10 mouse cellular contexts compared by ENCODE assay signal in the genomic region with DNA sequence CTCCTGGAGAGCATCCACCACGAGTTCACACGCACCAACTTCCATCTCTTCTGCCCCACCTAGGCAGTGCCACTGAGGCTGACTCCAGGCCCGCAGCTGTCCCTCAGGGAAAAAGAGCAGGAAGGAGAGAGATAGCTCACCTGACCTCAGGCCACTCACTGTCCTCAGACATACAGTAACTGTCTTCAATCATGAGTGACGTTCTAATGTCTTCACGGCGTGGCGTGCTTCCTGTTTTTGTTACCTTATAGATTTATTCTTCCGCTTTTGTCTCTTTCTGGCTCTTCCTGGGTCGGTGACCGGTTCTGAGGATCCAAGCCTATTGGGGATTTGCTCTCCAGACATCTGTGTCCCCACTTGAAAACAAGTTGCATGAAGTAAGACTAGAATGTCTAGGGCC. TPM values are rescaled to one million over a fixed set of nuclear protein-coding genes. Genes with fewer than 3 reads are reported as not detected.
A peak's percentile ranks its signal among the peaks of the same experiment; 100 is the strongest.
DNase-seq lines count a peak whose midpoint lies in the region; ATAC-seq and TF ChIP-seq lines count a peak whose summit lies in the region.
"Had no signal": no experiment of that assay in that cellular context is flagged by ENCODE, and none has a peak within 500 bp of the region (broad histone marks: within the 10 kb centered on the region; RNA-seq: fewer than 3 reads in every experiment).

No protein-coding gene starts in this region.

- peak overlapping the region; percentile 61 for H3K4me2 ChIP-seq in heart, embryonic 13.5 days
- peak overlapping the region; percentile 47 for H3K4me2 ChIP-seq in hindbrain, embryonic 13.5 days
- H3K4me2 ChIP-seq in midbrain, embryonic 11.5 days: peak overlapping the region; percentile 20; the same call in 1 of the 2 replicates

- no peak for ATAC-seq in heart, embryonic 13.5 days (ENCODE audit: extremely low read depth, insufficient number of reproducible peaks, low FRiP score, low TSS enrichment)
- no peak for ATAC-seq in hindbrain, embryonic 13.5 days (ENCODE audit: low FRiP score)
- no peak for ATAC-seq in midbrain, embryonic 11.5 days (ENCODE audit: low FRiP score)
- no peak for ATAC-seq in inflammation-experienced regulatory T-cells, adult 6 months

- H3K36me3 ChIP-seq in heart, embryonic 13.5 days: no peaks in the 10 kb centered on the region
- H3K36me3 ChIP-seq in ES-E14 (ENCODE audit: control insufficient read depth, insufficient read depth, low read length, poor library complexity, severe bottlenecking): no peaks in the 10 kb centered on the region
- no peaks in the 10 kb centered on the region for H3K36me3 ChIP-seq in hindbrain, embryonic 13.5 days
- H3K36me3 ChIP-seq in midbrain, embryonic 11.5 days (ENCODE audit: control insufficient read depth, insufficient read depth, low read length): no peaks in the 10 kb centered on the region

- in situ Hi-C loops in ES-E14 (cut with MboI; ENCODE audit: low sequenced_read_pairs in 2 of 2, unreplicated experiment in 2 of 2): no loop called here

- peak overlapping the region; percentile 35 for H3K4me3 ChIP-seq in heart, embryonic 13.5 days
- peak overlapping the region; percentile 48 to 54; a peak in 3 of 4 replicates for H3K4me3 ChIP-seq in ES-E14 (ENCODE audit: insufficient read depth in 1 of 2, low read depth in 1 of 2, low read length in 2 of 2, poor library complexity in 1 of 2, severe bottlenecking in 1 of 2)
- H3K4me3 ChIP-seq in hindbrain, embryonic 13.5 days: peak overlapping the region; percentile 24
- no peak overlapping the region for H3K4me3 ChIP-seq in midbrain, embryonic 11.5 days (ENCODE audit: low read depth, low read length)

- peaks cover 62% of the 10 kb centered on the region for H3K27me3 ChIP-seq in heart, embryonic 13.5 days (replicated peaks)
- peaks cover 35% of the 10 kb centered on the region for H3K27me3 ChIP-seq in hindbrain, embryonic 13.5 days
- H3K27me3 ChIP-seq in midbrain, embryonic 11.5 days (ENCODE audit: control insufficient read depth, insufficient read depth, low read length): peaks cover 6% of the 10 kb centered on the region

- H3K9ac ChIP-seq in heart, embryonic 13.5 days: peak overlapping the region; percentile 58; the same call in 1 of the 2 replicates
- H3K9ac ChIP-seq in ES-E14 (ENCODE audit: insufficient read depth, low read depth, low read length, poor library complexity, severe bottlenecking): 0 out of 2 replicates have a peak overlapping the region, but pooled peaks have one; percentile 9
- H3K9ac ChIP-seq in hindbrain, embryonic 13.5 days: peak overlapping the region; percentile 49
- H3K9ac ChIP-seq in midbrain, embryonic 11.5 days (ENCODE audit: low read length): no peak overlapping the region

- no peaks in the 10 kb centered on the region for H3K9me3 ChIP-seq in heart, embryonic 13.5 days
- H3K9me3 ChIP-seq in ES-E14 (ENCODE audit: control insufficient read depth, insufficient read depth, low read depth, low read length): no peaks in the 10 kb centered on the region
- H3K9me3 ChIP-seq in hindbrain, embryonic 13.5 days: no peaks in the 10 kb centered on the region
- no peaks in the 10 kb centered on the region for H3K9me3 ChIP-seq in midbrain, embryonic 11.5 days (ENCODE audit: control insufficient read depth, low read length)

- no peak for DNase-seq in heart, adult 8-10 months (ENCODE audit: low spot score)
- no peak for DNase-seq in ES-E14 (ENCODE audit: low read depth, low spot score)
- no peak for DNase-seq in midbrain, embryonic 11.5 days (ENCODE audit: low spot score, missing footprints)
- DNase-seq in cerebellum, postnatal 36 days: no peak
- no peak for DNase-seq in spleen, adult 12 weeks (ENCODE audit: low spot score)
- DNase-seq: heart, postnatal 10 days had no signal

- H3K27ac ChIP-seq in heart, embryonic 13.5 days (replicated peaks): no peak overlapping the region
- H3K27ac ChIP-seq in ES-E14 (ENCODE audit: insufficient read depth, low read depth, low read length, poor library complexity, severe bottlenecking): no peak overlapping the region
- H3K27ac ChIP-seq in hindbrain, embryonic 13.5 days: no peak overlapping the region
- H3K27ac ChIP-seq in midbrain, embryonic 11.5 days (ENCODE audit: low read depth, low read length): no peak overlapping the region

- WGBS in heart, embryonic 13.5 days: 54% methylated on average over 10 of the region's 10 CpGs
- 80% methylated on average over 10 of the region's 10 CpGs for WGBS in hindbrain, embryonic 13.5 days
- 80% methylated on average over 10 of the region's 10 CpGs for WGBS in midbrain, embryonic 11.5 days

- H3K4me1 ChIP-seq in heart, embryonic 13.5 days: peaks cover 12% of the 10 kb centered on the region
- peaks cover 1 to 11% of the 10 kb centered on the region in 2 experiments; a peak in 1 of 4 replicates for H3K4me1 ChIP-seq in ES-E14 (ENCODE audit: control insufficient read depth in 2 of 2, insufficient read depth in 2 of 2, low read length in 2 of 2, poor library complexity in 1 of 2)
- 0 out of 2 replicates have a peak, but pooled peaks cover 4% of the 10 kb centered on the region for H3K4me1 ChIP-seq in hindbrain, embryonic 13.5 days (replicated peaks)
- H3K4me1 ChIP-seq in midbrain, embryonic 11.5 days (ENCODE audit: control insufficient read depth, insufficient read depth, low read length): no peaks in the 10 kb centered on the region

TF ChIP-seq in ES-E14, 5 proteins besides CTCF, POLR2A, EP300 and RAD21:
- TF ChIP-seq CHD2 (IDR thresholded peaks at IDR 0.05; ENCODE audit: low read depth, low read length) (no peak), ZNF384 (IDR thresholded peaks at IDR 0.05; ENCODE audit: low read depth, low read length) (no peak), HCFC1 (IDR thresholded peaks at IDR 0.05; ENCODE audit: borderline replicate concordance, insufficient read depth, low read length) (no peak), MAFK (IDR thresholded peaks at IDR 0.05; ENCODE audit: insufficient read depth, low read depth, low read length) (no peak), ZC3H11A (IDR thresholded peaks at IDR 0.05; ENCODE audit: borderline replicate concordance, low read depth, low read length) (no peak)

RNA-seq across cellular contexts. Expression of gene Matn4, which starts 9.6 kb away (rescaled TPM):
- polyA plus RNA-seq in heart, embryonic 13.5 days (2015; fragmentation: Nextera tagmentation; extraction: Ambion mirVana): 5.2 and 7.7 TPM in 2 replicates
- under 1 TPM; 0.25 to 0.50 (median 0.29) TPM for total RNA-seq in heart, adult 8-10 months (2022)
- total RNA-seq in ES-E14 (2012; rRNA removed): 1.7 and 2.3 TPM in 2 replicates
- 2.3 and 9.3 TPM in 2 replicates for polyA plus RNA-seq in hindbrain, embryonic 13.5 days (2015; fragmentation: Nextera tagmentation; extraction: Ambion mirVana)
- polyA plus RNA-seq in midbrain, embryonic 11.5 days (2014; fragmentation: Nextera tagmentation; extraction: Ambion mirVana): 0.10 and 0.23 TPM in 2 replicates
- polyA plus RNA-seq in inflammation-experienced regulatory T-cells, adult 6 months (2017; shearing (Covaris generic)): under 1 TPM in 1 of 3 experiments, not detected in 2; 0.21 TPM

RNA-seq across cellular contexts. Expression of gene Rbpjl, which starts 11.6 kb away (rescaled TPM):
- polyA plus RNA-seq in heart, embryonic 13.5 days (2015; fragmentation: Nextera tagmentation; extraction: Ambion mirVana): 0.21 and 0.23 TPM in 2 replicates
- total RNA-seq in heart, adult 8-10 months (2022): not detected
- total RNA-seq in ES-E14 (2012; rRNA removed): 0.04 TPM in 1 of 2 replicates, not detected in the other
- polyA plus RNA-seq in hindbrain, embryonic 13.5 days (2015; fragmentation: Nextera tagmentation; extraction: Ambion mirVana): 0.05 and 0.09 TPM in 2 replicates
- polyA plus RNA-seq in midbrain, embryonic 11.5 days (2014; fragmentation: Nextera tagmentation; extraction: Ambion mirVana): not detected in 2 replicates
- not detected for polyA plus RNA-seq in inflammation-experienced regulatory T-cells, adult 6 months (2017; shearing (Covaris generic))
- total RNA-seq: heart, postnatal 10 days had no signal

RNA-seq across cellular contexts. Expression of gene Slpi, which starts 25.7 kb away (rescaled TPM):
- 0.90 and 1.8 TPM in 2 replicates for polyA plus RNA-seq in heart, embryonic 13.5 days (2015; fragmentation: Nextera tagmentation; extraction: Ambion mirVana)
- total RNA-seq in heart, adult 8-10 months (2022): 100 to 1,000 TPM in 1 of 4 experiments, 1 to 10 TPM in 3; 1.1 to 110 (median 2.3) TPM
- not detected in 2 replicates for total RNA-seq in ES-E14 (2012; rRNA removed)
- 0.49 and 0.92 TPM in 2 replicates for polyA plus RNA-seq in hindbrain, embryonic 13.5 days (2015; fragmentation: Nextera tagmentation; extraction: Ambion mirVana)
- polyA plus RNA-seq in midbrain, embryonic 11.5 days (2014; fragmentation: Nextera tagmentation; extraction: Ambion mirVana): 0.37 and 0.52 TPM in 2 replicates
- 1 to 10 TPM; 3.3 to 7.1 (median 3.8) TPM for polyA plus RNA-seq in inflammation-experienced regulatory T-cells, adult 6 months (2017; shearing (Covaris generic))
- total RNA-seq: left cerebral cortex, postnatal 14 days had no signal

RNA-seq across cellular contexts. Expression of gene Sdc4, which starts 29.1 kb away (rescaled TPM):
- 36.6 and 46.5 TPM in 2 replicates for polyA plus RNA-seq in heart, embryonic 13.5 days (2015; fragmentation: Nextera tagmentation; extraction: Ambion mirVana)
- 10 to 100 TPM; 14.9 to 23.0 (median 20.7) TPM for total RNA-seq in heart, adult 8-10 months (2022)
- total RNA-seq in ES-E14 (2012; rRNA removed): 102 and 172 TPM in 2 replicates
- 9.0 and 9.7 TPM in 2 replicates for polyA plus RNA-seq in hindbrain, embryonic 13.5 days (2015; fragmentation: Nextera tagmentation; extraction: Ambion mirVana)
- polyA plus RNA-seq in midbrain, embryonic 11.5 days (2014; fragmentation: Nextera tagmentation; extraction: Ambion mirVana): 9.7 and 9.9 TPM in 2 replicates
- 10 to 100 TPM; 12.0 to 42.7 (median 41.8) TPM for polyA plus RNA-seq in inflammation-experienced regulatory T-cells, adult 6 months (2017; shearing (Covaris generic))

RNA-seq across cellular contexts. Expression of gene Sys1, which starts 42.2 kb away (rescaled TPM):
- polyA plus RNA-seq in heart, embryonic 13.5 days (2015; fragmentation: Nextera tagmentation; extraction: Ambion mirVana): 37.2 and 43.0 TPM in 2 replicates
- 10 to 100 TPM; 25.2 to 28.5 (median 25.8) TPM for total RNA-seq in heart, adult 8-10 months (2022)
- 47.6 and 51.1 TPM in 2 replicates for total RNA-seq in ES-E14 (2012; rRNA removed)
- 84.3 and 85.3 TPM in 2 replicates for polyA plus RNA-seq in hindbrain, embryonic 13.5 days (2015; fragmentation: Nextera tagmentation; extraction: Ambion mirVana)
- 62.0 and 63.6 TPM in 2 replicates for polyA plus RNA-seq in midbrain, embryonic 11.5 days (2014; fragmentation: Nextera tagmentation; extraction: Ambion mirVana)
- 10 to 100 TPM; 10.4 to 35.1 (median 25.4) TPM for polyA plus RNA-seq in inflammation-experienced regulatory T-cells, adult 6 months (2017; shearing (Covaris generic))
